Mouse (Mus musculus) G1E (cell line): ENCODE data around the gene Lypd5.

ENCODE experiments used
- CTCF ChIP-seq: IDR thresholded peaks from 2 replicates; pipeline ENCODE4 v1.5.1; 2012; ENCODE audit warnings: low read depth, low read length, inconsistent platforms, mixed read lengths
- POLR2AphosphoS5 ChIP-seq: IDR thresholded peaks from 2 replicates; pipeline ENCODE4 v1.6.1; 2012; ENCODE audit warnings: low read depth, low read length, inconsistent platforms; ENCODE audit not compliant: insufficient replicate concordance
- TAL1 ChIP-seq: conservative IDR thresholded peaks from 2 replicates; pipeline ENCODE4 v1.6.1; 2012; ENCODE audit warnings: low read depth, low read length, inconsistent platforms, mixed read lengths

- TF ChIP-seq CTCF: no peak
- TF ChIP-seq TAL1: no peak
- TF ChIP-seq POLR2AphosphoS5: no peak
Measured at GRCm38 (mm10) chr7:24371012-24371808, 22.2 kb downstream of the Lypd5 start.
